Mouse (Mus musculus) adrenal gland (tissue): ENCODE measurements at regions not wholly inside any gene's neighbourhood (a gene's known extent, or its start where the extent isn't known, plus 50 kb on each side); places are given as distances from the start of the nearest gene placed in this dataset.

Experiments used
- intact Hi-C: fragments of 180-260 bp; cut with DNase I; formaldehyde crosslinking; loops from one replicate; pipeline ENCODE4 v1.15.1; 2025

DNA sequence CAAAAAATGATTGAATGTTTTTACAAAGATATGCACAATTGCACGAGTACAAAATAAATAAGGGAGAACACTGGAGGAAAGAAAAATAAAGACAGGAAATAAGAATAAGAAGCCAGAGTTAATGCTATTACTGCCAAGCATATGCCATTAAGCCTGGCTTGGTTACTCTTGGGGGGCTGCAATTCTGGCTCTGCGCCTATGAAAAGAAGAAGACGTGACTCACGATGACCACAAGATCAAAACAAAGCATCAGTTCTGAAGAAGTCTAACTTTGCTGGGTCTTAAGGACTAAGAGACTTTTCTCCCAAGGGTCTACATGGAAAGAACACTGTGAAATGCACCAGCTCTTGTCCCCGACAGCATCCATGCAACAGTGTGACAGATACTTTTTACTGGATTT lies 454.8 kb upstream of the Mpdz start:
- intact Hi-C loops: no loop called here

DNA sequence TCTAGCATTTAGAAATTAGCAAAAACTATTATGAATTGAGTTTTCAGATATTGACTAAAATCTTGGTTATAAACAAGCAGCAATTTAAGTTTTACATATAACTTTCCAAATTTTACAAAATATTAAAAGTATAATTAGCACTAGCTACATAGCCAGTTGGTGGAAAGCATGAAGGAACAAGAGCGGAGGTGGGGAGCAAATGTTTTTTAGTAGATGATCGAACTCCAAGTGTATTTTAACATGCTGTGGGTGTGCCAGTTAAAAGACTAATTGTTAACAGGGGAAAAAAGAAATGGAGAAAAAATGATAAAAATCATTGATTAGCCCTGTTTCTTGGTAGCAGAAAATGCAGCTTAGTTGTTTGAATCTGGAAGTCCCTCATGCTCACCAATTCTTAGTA lies 426.3 kb upstream of the Mpdz start:
- intact Hi-C loops: no loop called here

DNA sequence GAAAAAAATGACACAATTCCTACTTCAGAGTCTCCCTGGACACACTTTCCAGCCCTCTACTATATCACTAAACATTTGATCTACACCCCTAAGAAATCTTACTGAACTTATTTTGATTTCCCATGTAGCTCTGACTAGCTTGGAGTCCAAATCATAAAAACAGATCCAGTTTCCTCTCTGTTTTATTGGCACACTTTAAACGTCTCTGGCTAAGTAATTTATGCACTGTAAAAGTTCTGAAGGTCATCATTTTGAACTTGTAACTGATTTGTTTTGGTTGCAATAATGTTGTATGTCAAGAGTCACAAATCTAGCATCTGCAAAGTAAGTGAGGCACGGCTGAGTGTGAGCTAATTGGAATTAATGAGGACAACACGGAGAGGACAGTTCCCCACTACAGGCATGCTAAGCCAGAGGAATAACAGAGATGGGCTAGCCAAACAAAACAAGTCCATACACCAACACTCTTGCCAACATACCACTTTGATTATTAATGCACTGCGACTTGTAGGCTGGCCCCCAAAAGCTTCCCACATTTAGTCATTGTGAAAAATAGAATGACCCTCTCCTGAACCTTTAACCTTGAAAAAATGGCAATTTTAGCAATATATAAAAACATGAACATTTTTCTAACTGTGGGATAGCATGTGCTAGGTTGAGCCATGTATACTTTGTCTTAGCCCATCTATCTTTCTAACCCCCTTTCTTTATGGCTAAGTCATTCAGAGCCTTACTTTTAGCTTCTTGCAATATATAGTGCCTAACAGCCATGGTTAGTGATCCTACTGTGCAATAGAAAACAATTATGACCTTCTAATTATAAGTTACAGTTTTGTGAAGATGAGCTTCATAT lies 399.3 kb upstream of the Mpdz start:
- intact Hi-C loops: no loop called here

DNA sequence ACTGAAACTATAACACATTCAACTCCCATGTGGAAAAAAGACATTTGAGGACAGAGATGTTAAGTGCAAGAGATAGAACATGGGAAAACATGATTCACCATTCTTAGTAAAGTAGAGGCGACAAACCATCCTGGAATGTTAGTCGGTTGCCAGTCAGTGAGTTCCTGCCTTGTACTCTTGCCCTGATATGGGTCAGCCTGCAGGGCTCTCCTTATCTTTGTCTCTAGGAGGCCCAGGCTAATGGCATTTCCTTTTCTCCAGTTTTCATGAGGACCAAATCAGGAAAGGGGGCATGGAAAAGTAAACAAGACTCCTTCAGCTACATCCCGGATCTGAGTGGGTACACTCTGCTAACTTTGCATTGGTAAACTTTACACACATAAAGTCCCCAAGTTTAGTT lies 387.4 kb upstream of the Mpdz start:
- intact Hi-C loops: no loop called here

DNA sequence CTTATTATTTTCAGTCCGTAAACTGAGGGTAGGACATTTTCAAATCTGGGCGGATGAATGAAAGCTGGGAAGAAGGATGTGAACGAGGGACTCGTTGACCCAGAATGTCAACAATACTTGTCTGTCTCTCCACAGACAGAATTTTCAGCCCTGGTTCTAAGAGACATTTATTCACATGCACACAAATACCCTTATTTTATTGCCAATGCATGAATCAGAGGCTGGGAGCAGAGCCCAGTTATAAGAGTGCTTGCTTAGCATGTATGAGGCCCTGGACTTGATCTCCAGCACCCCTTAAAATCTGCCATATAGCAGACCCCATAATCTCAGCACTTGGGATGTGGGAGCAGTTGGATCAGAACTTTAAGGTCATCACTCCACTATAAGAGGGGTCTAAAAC lies 384.8 kb upstream of the Mpdz start:
- intact Hi-C loops: no loop called here

DNA sequence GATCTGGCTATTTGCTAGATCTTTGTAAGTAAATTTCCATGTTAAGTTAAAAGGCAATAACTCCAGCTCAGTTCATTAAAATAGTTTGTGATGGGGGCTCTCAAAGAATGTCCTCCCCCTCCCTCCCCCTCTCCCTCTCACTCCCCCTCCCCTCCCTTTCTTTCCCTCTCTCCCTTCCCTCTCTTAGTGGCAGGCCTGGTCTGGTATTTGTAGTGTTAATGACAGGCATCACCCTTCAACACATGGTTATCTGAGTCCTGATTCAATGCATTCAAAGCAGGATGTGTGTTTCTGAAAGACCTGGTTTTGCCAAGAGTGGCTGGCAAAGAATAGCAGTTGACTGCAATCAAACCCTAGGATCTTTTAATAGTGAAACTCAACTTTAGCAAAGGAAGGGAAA lies 383.4 kb upstream of the Mpdz start:
- intact Hi-C loops: no loop called here

DNA sequence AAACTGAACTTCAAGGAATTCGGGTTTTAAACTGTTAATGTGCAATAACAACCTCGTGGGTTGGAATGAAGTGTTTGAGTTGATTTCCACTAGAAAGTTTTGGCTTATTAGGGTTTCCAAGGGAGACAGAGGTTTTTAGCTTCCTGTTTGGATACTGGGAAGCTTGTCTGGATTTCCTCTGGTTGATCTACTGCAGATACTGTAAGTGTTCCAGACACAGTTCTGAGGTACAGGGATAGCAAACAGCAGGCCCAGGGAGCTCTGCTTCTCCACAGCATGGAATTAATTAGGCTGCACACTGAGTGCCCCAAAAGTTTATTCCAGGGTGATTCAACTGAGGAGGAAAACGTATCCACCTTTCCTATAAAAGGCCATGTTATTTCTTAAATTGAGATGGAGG lies 381.0 kb upstream of the Mpdz start:
- intact Hi-C loops: no loop called here

DNA sequence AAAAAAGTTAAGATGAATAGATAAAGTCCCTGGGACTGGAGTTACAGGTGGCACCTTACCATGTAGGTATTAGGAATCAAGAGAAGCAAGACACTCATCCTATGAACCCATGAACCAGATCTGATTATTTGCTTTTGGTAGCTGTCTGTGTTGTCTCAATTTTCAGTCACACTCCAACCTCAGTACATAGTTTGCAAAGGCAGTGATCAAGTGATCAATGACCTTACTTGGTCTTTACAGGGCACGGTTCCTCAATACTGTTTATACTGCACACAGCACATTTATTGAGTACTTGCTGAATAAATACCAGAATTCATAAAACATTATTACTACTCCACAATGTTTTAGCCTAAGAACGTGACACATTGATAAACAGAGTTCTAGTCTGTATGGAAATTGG lies 346.7 kb upstream of the Mpdz start:
- intact Hi-C loops: no loop called here

DNA sequence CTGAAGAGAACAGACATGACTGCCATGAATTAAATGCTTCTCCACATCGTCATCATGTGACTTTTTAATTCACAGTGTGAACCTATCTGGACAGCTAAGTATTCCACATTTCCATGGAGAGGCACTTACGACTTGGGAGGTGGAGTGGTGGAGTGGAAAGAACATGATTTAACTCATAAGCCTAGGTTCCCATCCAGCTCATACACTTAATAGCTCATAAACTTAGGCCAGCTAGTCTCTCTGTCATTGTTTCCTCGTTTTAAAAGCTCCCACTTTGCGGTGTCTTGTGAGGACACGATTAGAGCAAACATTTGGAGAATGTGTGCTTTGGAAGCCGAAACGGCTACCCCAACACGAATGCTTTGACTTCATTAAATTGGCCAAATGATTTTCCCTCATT lies 346.0 kb upstream of the Mpdz start:
- intact Hi-C loops: no loop called here

DNA sequence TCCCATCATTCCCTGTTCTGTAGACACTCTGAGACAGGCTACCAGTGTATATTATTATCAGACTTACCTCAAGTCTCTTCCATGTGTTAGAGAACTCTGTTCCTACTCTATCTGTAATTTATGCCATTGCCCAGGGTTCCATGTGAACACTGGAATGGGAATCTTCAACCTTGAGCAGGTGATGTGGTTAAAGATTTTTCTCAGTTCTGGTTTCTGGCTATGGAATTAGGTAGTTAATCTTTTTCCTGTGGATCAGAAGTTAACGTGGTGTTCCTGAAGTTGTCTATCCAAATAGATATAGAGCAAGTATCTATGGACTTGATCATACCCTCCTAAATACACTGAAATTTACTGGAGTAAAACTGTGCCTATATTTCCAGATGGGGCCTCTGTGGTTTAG lies 339.4 kb upstream of the Mpdz start:
- intact Hi-C loops: no loop called here

DNA sequence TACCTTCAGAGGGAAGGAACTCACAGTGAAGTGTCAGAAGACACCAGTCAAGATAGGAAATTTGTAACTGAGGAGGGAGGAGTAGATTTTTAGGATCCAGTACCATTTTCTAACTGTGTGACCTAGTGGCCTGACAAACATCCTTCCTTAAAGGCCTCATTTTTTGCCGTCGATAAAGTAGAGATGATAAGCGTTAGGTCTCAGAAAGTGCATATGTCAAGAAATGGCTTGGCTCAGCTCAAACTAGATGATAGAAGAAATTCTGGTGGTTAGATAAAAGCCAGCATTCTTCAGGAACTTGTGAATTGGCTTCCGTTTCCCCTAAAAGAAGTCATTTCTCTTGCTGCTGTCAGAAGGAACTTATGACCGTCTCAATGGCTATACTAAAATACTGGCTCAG lies 324.1 kb upstream of the Mpdz start:
- intact Hi-C loops: no loop called here

DNA sequence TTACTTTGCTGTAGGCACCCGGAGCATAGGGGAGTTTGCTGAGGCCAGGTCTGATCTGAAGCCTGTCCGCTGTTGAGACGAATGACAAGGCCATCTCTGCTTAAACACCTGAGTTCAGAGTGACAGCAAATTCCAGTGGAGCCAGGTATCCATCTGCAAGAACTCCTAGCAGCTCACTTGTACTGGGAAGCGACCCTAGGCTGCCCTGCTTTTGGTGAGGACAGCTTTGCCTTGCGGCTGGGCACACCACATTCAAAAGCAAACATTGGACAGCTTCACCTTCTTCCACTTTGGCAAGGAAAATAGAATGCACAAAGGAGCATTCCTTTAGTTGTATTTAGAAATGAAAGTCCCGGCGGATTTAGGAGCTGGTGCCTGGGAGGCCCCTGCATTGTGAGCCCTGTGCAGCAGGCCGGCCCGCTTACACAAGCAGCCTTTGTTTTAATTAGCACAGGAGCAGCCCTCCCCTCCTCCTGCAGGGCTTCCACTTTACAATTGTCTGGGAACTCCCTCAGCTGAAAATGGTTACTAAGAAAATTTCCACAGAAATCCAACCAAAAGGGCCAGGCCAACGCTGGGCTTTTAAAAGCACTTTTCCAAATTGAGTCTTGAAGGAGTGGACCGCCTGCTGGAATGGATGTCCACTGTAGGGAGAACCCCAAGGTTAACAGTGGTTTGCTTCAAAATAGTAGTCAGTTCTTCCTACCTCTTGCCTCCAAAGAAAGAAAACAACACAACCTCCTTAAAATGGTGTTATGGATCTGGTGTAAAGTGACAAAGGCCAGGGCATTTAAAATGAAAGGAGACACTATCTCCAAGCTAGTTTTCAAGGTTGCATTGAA lies 321.6 kb upstream of the Mpdz start:
- intact Hi-C loops: no loop called here

DNA sequence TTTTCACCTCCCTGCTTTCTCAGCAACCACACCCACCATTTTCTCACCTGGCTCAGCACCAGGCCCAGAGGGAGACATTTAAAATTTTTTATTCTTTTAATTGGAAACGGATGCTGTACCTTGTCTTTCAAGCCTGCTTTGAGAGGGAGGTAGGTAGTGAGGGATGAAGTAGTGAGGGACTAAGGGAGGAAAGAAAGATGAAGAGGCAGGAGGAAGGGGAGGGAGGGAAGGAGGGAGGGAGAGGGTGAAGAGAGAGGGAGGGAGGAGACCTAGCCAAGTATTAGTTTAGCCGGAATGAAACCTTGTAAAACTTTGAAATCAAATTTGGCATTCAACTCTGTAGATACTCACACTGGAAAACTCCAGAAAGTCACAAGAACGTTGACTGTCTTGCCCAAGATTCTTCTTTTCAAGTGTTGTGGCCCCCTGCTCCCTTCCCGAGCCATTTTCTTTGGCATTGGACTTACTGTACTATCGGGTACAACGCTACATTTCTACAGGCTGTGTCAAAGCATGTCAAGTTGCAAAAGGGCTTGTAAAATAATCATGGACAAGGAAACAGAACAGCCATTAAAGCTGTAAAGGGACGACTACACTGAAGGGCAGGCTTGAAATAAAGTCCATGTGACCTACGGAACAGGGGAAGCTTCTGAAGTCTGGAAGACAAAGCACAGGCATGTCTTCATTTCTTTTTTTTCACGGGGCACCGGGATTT lies 320.9 kb upstream of the Mpdz start:
- intact Hi-C loops: no loop called here

DNA sequence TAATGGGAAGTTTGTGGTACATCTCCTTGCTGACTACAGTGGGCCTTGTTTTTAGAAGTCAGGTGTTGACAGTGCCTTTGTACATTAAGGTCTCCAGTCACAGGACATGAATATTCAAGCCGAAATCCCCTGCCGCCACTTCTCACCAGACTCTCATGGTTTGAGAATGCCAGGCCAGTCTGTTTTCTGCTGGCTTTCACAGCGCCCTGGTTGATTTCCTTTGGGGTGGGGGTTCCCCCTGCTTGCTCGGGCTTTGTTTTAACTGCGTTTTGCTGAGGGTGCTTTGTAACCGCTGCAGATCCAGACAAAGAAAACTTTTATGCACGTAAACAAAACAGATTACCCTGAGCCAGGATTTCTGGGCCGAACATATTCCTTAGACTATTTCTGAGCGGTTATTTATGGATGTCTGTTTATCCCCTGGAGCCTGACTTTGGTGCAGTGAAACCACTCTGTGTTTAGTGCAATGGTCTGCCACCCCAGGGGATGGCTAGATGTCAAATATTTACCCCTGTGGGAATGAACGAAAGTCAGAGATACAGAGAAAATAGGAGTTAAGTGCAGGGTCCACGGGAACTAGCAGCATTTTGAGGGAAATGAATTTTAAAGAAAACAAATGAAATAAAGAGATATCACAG lies 320.1 kb upstream of the Mpdz start:
- intact Hi-C loops: no loop called here

DNA sequence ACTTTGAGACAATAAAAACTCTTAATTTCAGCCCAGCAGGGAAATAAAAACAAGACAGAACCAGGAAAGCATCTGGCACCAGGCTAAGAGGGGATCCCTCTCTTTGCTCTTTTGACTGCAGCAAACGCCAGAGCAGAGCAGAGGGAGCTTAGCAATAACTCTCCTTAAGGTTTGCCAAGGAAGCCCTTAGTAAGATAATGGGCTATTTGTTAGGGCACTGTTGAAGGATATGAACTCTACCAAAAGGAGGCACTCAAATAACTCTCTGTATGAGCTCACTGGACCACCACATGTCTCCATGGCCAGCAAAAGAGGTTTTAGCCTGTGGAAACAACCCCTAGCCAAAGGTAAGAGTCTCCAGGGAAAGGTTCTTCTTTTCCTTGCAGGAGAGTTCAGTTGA lies 315.3 kb upstream of the Mpdz start:
- intact Hi-C loops: no loop called here

DNA sequence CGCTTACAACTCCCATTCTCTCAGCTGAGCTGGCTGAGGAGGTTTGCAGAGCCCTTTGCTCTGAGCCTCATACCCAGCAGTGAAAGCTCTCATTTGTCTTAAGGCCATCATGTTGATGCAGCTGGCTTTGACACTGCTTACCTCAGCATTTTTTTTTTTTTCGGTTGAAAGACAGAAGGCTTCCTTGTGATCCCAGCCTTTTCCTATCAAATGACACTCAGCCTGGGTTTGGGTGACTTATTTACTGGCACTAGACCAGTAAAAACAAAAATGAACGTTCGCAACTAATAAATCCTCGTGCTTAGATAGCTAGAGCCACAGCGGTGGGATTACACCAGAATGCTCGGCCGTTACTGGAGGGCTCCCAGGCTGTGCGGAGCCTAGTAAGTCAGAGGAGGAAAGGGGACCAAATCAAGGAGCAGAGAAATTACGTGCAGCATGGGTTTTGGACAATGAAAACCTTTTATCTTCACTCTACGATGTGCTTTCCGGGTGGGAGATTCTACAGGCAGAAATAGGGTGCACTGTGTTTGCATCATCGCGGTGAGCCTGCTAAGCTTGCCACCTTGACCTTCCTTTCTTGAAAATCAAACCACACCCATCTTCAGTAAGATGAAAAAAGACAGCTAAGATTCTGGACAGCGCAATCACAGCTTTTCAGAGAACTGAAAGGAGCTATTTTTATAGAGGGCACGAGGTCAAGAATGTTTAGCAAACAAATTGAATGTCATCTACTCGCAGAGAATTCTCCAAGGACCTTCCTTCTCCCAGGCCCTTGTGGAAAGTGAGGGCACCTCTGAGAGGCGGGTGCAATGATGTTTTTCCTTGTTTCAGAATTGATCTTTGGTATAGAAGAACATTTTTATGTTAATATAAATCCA lies 302.3 kb upstream of the Mpdz start:
- intact Hi-C loops: no loop called here

DNA sequence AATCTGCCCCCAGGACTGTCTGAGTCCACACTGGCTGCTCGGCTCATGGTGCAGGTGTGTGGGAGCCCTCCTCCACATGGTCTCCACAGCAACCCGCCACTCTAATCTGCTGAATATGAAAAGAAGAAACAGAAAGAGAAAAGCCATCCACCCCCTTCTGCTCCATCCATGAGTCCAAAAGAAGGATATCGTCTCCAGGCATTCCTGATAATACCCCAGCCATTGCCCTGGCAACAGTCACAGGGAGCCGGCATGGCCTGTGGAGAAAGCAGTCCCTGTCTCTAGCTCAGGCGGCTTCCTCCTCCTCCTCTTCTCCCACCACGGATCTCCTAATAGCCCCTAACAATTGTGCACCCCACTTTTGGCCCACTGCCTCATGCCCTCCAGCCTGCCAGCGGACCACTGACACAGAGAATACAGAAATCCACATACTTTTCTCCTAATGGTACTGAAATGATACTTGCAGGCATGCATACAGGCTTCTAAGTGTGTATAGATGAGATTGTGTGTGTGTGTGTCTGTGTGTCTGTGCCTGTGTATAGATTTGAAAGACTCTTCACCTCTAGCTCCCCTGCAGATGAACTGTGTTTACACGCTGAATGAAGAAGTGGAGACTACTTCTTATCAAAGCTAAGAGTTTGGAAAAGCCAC lies 301.5 kb upstream of the Mpdz start:
- intact Hi-C loops: no loop called here

DNA sequence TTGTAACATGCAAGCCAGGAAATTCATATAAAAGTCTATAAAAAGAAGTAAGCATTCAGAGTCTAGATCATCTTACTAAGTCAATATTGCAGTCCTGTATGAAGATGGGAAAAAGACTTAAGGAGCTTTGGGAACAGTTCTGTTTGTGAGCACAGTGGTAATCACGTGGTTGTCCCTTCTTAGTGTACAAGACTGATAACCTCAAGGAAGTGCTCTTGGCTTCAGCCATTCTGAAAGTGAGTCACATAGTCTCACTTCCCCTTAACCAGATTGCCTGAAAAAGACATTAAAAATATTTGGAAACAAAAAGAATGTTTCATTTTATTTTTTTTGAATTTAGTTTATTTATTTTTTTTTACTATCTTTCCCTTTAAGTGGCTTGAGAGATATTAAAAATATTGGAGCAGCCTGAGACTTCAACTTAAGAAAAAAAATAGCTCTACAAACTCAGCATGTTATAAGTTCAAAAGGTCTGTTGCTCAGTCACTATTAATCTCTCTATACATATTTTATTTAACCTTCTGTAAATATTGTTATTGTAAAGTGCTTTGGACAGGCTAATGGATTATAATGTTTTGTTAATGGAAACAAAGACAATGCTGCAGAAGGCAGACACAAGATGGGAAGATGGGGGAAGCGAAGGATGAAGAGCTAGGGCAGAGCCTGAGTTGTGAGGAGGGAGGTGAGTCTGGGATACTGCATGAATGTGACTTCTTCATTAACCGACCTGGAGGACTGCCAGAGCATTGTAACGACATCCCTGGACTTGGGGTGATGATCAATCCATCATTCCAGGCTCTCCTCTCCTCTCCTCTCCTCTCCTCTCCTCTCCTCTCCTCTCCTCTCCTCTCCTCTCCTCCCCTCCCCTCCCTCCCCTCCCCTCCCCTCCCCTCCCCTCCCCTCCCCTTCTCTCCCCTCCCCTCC lies 300.2 kb upstream of the Mpdz start:
- intact Hi-C loops: no loop called here

DNA sequence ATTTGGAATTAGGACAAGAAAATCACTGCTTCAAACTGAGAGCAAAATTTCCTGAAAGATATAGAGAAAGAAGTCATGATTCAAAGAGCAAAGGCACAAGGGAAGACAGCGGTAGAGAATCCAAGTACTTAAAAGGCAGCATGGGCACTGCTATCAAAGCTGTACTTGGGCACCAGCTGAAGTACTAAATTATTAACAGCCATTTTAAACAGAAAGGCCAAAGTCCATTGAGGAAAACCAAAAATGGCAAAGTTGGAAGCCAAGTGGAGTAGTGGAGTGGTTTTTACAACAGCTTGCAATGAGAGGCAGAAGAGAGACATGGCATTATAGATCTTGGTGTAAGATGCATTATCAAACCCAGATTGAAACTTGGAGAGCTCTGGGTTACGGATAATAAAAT lies 291.8 kb upstream of the Mpdz start:
- intact Hi-C loops: no loop called here
